Mouse (Mus musculus): ENCODE results near the gene Gsdma.

Gene Gsdma

GRCm38 (mm10) chr11:98681786-98682745 is 17.9 kb downstream of the Gsdma start, which contains the start of gene Psmd3:
TSS of gene Psmd3 (plus strand) at chr11:98682554.
- peak; percentile 96 for DNase-seq

GRCm38 (mm10) chr11:98682811-98683210 is 18.7 kb downstream of the Gsdma start:
- no peak for DNase-seq

GRCm38 (mm10) chr11:98685642-98686041 is 21.5 kb downstream of the Gsdma start:
- no peak for DNase-seq

GRCm38 (mm10) chr11:98686976-98687375 is 22.8 kb downstream of the Gsdma start:
- no peak for DNase-seq

GRCm38 (mm10) chr11:98688009-98688408 is 23.9 kb downstream of the Gsdma start:
- no peak for DNase-seq

- no peak for DNase-seq
These were observed 29.1 kb downstream of the Gsdma start for GRCm38 (mm10) chr11:98693201-98693600.

- no peak for DNase-seq
These were observed 29.6 kb downstream of the Gsdma start for GRCm38 (mm10) chr11:98693746-98694145.

GRCm38 (mm10) chr11:98694301-98694700 is 30.1 kb downstream of the Gsdma start:
- DNase-seq = no peak

- no peak for DNase-seq
These were observed 31.3 kb downstream of the Gsdma start for GRCm38 (mm10) chr11:98695408-98695807.

- DNase-seq = no peak
These were observed 32.5 kb downstream of the Gsdma start for GRCm38 (mm10) chr11:98696454-98697216.

GRCm38 (mm10) chr11:98697225-98697624 is 33.1 kb downstream of the Gsdma start:
- DNase-seq = no peak

- DNase-seq = no peak
These were observed 34.9 kb downstream of the Gsdma start for GRCm38 (mm10) chr11:98698849-98699640.

GRCm38 (mm10) chr11:98699911-98700310 is 35.8 kb downstream of the Gsdma start:
- DNase-seq = peak; percentile 71

- DNase-seq = no peak
These were observed 37.1 kb downstream of the Gsdma start, which contains the start of gene Csf3 for GRCm38 (mm10) chr11:98701213-98701670. TSS of gene Csf3 (plus strand) at chr11:98701263.

GRCm38 (mm10) chr11:98702323-98702722 is 38.2 kb downstream of the Gsdma start:
- DNase-seq = no peak

GRCm38 (mm10) chr11:98705021-98705420 is 40.9 kb downstream of the Gsdma start:
- no peak for DNase-seq

GRCm38 (mm10) chr11:98707401-98708281 is 43.5 kb downstream of the Gsdma start:
- no peak for DNase-seq

- no peak for DNase-seq
These were observed 44.3 kb downstream of the Gsdma start for GRCm38 (mm10) chr11:98708282-98708956.

- DNase-seq = peak; percentile 72
These were observed 45.0 kb downstream of the Gsdma start for GRCm38 (mm10) chr11:98709001-98709741.

- peak; percentile 77 for DNase-seq
These were observed 46.4 kb downstream of the Gsdma start for GRCm38 (mm10) chr11:98710416-98711045.

Data from right cerebral cortex, adult 18-20 months (tissue).